Mouse (Mus musculus) MEL (cell line): Measurements from ENCODE around the gene Naglu.

Experiments
- CHD1 ChIP-seq: IDR thresholded peaks from 2 replicates; pipeline ENCODE4 v1.6.1; 2012; ENCODE audit warnings: low read depth, mild to moderate bottlenecking, inconsistent platforms, low read length, improper control_type of control experiment
- MEF2A ChIP-seq: IDR thresholded peaks from 2 replicates; pipeline ENCODE4 v1.6.1; 2014; ENCODE audit warnings: low read depth, mild to moderate bottlenecking, inconsistent platforms, low read length, improper control_type of control experiment; ENCODE audit not compliant: poor library complexity, insufficient replicate concordance, severe bottlenecking; ENCODE audit errors: extremely low read depth
- MXI1 ChIP-seq: IDR thresholded peaks from 2 replicates; pipeline ENCODE4 v1.6.1; 2011; ENCODE audit warnings: mild to moderate bottlenecking, low read depth, low read length, improper control_type of control experiment
- NELFE ChIP-seq: IDR thresholded peaks from 2 replicates; pipeline ENCODE4 v1.6.1; 2011; ENCODE audit warnings: low read depth, low read length, improper control_type of control experiment
- NRF1 ChIP-seq: IDR thresholded peaks from 2 replicates; pipeline ENCODE4 v1.6.1; 2014; ENCODE audit warnings: low read depth, mild to moderate bottlenecking, inconsistent platforms, low read length, improper control_type of control experiment, moderate library complexity; ENCODE audit not compliant: poor library complexity, insufficient read depth, severe bottlenecking
- POLR2A ChIP-seq, 2 experiments: IDR thresholded peaks; 2 replicates each; pipeline ENCODE4 v1.6.1; 2011 to 2012; ENCODE audit warnings: low read length in 2 of 2, mild to moderate bottlenecking in 2 of 2, control low read depth in 1 of 2, improper control_type of control experiment in 1 of 2, low read depth in 1 of 2, moderate library complexity in 1 of 2; ENCODE audit not compliant: control insufficient read depth in 1 of 2, insufficient read depth in 1 of 2, poor library complexity in 1 of 2
- RAD21 ChIP-seq: IDR thresholded peaks from 2 replicates; pipeline ENCODE4 v1.6.1; 2011; ENCODE audit warnings: mild to moderate bottlenecking, low read depth, low read length, improper control_type of control experiment
- TCF12 ChIP-seq: IDR thresholded peaks from 2 replicates; pipeline ENCODE4 v1.6.1; 2014; ENCODE audit warnings: low read depth, mild to moderate bottlenecking, inconsistent platforms, low read length, improper control_type of control experiment, moderate library complexity

- TF ChIP-seq POLR2A (IDR thresholded peaks at IDR 0.05; ENCODE audit: control insufficient read depth in 1 of 2, insufficient read depth in 1 of 2, low read depth in 1 of 2, low read length in 2 of 2, poor library complexity in 1 of 2) (peak in 1 of 2 experiments; percentile 96; a peak in 2 of 4 replicates), NRF1 (no peak), MEF2A (no peak), RAD21 (no peak), MXI1 (peak; percentile 46), NELFE (no peak), TCF12 (no peak), CHD1 (no peak; the same call in 1 of the 2 replicates)
These were observed 49.4 kb downstream of the Naglu start for GRCm38 (mm10) chr11:101119131-101119760.
